Mouse (Mus musculus) left cerebral cortex, adult 2 months (tissue): ENCODE measurements at regions not wholly inside any gene's neighbourhood (a gene's known extent, or its start where the extent isn't known, plus 50 kb on each side); places are given as distances from the start of the nearest gene placed in this dataset.
"Not testable (repeated sequence)": the region's sequence is repeated elsewhere in the genome, so short reads cannot be mapped to it uniquely, and the experiment has no call there.

ENCODE experiments used
- DNase-seq, 2 experiments: peaks; one replicate each; pipeline ENCODE4 v3.0.0; 2021 to 2022; ENCODE audit warnings: low spot score in 2 of 2, mixed read lengths in 1 of 2; ENCODE audit errors: extremely low spot score in 1 of 2
- H3K27ac ChIP-seq: fragments of 200-600 bp; 2 replicates; pipeline ENCODE4 v1.8.1; 2022
- H3K4me3 ChIP-seq: fragments of 200-600 bp; 2 replicates; pipeline ENCODE4 v1.8.1; 2022
- CTCF ChIP-seq: fragments of 200-600 bp; IDR thresholded peaks from 2 replicates; pipeline ENCODE4 v1.8.1; 2022; ENCODE audit warnings: antibody characterized with exemption, mild to moderate bottlenecking, moderate library complexity
- intact Hi-C: fragments of 180-260 bp; cut with DNase I; formaldehyde crosslinking; loops from one replicate; pipeline ENCODE4 v1.15.1; 2025

DNA sequence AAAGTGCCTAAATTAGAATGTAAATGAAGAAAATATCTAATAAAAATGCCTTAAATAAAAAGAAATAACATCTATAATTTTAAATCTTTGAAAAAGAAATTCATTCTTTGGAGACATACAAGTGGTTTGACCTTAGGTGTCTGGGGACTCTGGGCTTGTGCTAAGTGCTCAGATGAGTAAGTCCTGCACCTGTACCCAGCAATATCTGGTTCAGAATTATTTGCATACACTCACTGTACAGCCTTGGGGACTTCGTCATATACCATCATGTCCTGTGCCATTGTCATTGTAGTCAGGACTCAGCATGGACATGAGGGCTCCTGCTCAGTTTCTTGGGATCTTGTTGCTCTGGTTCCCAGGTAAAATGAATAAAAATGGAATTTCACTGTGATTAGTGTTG, 255.1 kb upstream of the Tacstd2 start:
- no peak for DNase-seq
- H3K27ac ChIP-seq, result no peak overlapping the region
- TF ChIP-seq CTCF, result no peak
- intact Hi-C loops, result no loop called here
- H3K4me3 ChIP-seq, result no peak overlapping the region

DNA sequence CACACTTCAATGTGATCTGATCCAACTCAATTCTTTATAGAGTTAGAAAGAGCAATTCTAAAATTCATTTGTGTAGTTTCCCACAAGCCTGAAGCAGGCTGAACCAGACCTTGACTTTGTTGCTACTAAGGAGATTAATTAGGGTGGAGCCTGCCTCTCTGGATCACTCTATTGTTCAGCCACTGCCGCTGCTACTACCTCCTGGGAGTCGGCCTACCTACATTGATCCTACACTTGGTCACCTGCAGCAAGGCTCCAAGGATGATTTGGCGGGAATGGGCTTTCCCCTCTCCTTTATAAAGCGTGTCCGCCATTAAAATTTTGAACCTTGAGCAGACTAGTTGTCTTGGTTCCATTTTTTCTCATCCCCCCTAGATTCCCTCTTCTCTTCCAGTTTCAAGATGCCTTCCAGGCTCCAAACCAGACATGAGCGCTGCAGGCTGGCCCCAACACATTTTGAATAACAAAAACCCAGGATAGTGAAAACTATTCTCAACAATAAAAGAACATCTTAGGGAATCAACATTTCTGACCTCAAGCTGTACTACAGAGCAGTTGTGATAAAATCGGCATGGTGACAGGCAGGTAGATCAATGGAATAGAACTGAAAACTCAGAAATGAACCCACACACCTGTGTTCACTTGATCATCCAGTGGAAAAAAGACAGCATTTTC, 251.6 kb upstream of the Tacstd2 start:
- TF ChIP-seq CTCF, result no peak
- H3K27ac ChIP-seq, result no peak overlapping the region
- no peak overlapping the region for H3K4me3 ChIP-seq
- DNase-seq, result no peak
- intact Hi-C loops, result no loop called here

DNA sequence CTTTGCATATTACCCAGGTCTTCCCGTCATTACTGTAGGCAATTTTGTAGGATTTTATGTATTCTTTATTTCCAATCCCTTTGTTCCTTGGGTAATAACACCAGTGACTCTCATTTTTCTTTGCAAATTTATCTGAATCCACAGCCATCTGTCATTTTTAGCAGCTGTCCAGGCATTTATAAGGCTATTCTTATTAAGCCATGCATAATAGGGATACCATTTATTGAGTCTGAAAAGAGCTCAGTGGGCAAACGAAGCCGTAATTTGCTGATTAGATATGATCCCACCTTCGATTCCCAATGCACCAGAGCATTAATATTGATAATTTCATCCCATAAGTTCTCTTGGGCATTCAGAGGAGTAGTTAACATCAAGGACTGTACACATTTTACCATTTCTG, 243.3 kb upstream of the Tacstd2 start:
- intact Hi-C loops, result no loop called here
- TF ChIP-seq CTCF, result no peak
- Histone ChIP-seq H3K4me3 (no peak overlapping the region), H3K27ac (no peak overlapping the region)
- DNase-seq, result no peak

DNA sequence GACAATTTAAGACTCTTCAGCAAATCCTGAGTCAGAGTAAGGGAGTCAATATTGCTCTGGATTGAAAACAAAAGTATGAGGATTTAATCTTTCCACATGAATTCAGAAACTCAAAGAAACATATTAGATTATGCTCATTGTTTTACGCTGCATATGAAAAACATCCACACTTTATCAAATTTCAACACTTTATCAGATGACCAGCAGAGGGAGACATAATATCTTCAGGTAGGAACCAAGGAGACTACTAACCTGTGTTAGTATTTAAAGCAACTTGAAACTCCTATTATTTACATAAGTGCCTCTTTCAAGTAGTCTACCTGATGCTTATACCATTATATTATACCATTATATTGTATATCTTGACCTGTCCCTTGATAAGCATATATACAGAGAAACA, 218.5 kb upstream of the Tacstd2 start:
- intact Hi-C loops, H3K4me3 ChIP-seq, H3K27ac ChIP-seq, DNase-seq: not testable (repeated sequence)
- peak; percentile 35 for TF ChIP-seq CTCF

DNA sequence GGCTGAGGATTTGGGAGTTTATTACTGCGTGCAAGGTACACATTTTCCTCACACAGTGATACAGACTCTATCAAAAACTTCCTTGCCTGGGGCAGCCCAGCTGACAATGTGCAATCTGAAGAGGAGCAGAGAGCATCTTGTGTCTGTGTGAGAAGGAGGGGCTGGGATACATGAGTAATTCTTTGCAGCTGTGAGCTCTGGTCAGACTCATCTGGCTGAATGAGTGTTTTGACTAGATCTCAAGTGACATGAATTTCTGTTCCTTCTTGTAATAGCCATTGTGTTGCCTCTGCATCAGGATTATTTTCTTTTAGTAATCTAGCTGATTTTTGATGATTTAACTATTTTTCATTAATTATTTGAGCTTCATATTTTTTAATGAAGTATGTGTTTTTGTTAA, 190.0 kb upstream of the Tacstd2 start:
- Histone ChIP-seq H3K4me3 (no peak overlapping the region), H3K27ac (no peak overlapping the region)
- no peak for TF ChIP-seq CTCF
- no peak for DNase-seq
- intact Hi-C loops, result no loop called here

DNA sequence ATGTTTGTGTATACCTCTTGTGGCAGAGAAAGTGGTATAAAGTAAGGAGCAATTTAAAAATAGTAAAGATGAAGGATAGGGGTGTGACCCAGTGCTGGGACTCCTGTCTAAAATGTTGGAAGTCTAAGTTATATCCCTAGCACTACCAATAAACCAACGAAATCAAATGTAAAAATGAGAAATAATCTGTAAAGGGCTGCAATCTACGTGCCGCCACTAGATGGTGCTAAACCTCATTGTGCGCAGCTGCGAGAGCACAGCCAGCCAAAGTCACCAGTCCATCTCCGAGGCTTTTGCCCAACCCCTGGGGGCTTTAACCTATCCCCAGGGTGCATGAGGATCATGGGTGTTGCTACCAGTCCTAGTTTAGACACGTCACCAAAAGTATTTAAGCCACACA, 163.4 kb upstream of the Tacstd2 start:
- TF ChIP-seq CTCF, result peak; percentile 37
- intact Hi-C loops, DNase-seq: not testable (repeated sequence)

DNA sequence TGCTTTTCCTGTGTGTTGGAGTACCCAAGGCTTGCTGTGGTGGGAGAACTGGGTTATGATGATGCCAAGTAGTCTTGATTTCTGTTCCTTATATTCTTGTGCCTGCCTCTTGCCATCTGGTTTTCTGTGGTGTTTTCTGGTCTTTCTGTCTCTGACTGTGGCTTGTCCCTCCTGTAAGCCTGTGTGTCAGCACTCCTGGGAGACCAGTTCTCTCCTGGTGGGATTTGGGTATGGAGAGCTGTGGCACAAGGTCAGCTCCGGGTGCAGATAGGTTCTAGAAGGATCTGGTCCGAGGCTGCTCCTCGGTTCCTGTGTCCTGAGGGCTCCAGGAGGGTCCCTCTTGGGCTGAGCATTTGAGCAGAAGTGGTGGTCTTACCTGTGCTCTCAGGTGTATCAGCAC, 155.4 kb upstream of the Tacstd2 start:
- H3K27ac ChIP-seq, intact Hi-C loops, DNase-seq, H3K4me3 ChIP-seq: not testable (repeated sequence)

More for the DNA sequence above, 163.4 kb upstream of the Tacstd2 start:
- H3K4me3 ChIP-seq, H3K27ac ChIP-seq: not testable (repeated sequence)

DNA sequence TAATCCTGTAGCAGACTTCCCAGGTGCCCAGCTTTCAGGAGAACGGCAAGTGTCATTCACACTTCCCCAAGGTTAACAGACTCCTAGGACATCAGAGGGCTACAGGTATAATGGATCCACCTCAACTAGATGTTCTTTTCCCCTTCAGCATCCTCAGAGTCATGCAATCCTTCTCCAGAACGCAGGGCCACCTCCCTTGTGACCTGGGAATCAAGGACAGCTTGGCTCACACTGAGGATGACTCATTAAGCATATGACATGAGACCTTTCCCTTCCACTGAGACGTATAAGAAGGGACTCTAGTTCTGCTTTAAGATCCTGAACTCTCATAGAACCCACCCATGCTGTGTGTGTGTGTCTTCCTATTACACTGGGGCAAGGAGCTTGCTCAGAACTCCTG, 147.5 kb upstream of the Tacstd2 start:
- intact Hi-C loops, H3K27ac ChIP-seq, DNase-seq, H3K4me3 ChIP-seq: not testable (repeated sequence)

DNA sequence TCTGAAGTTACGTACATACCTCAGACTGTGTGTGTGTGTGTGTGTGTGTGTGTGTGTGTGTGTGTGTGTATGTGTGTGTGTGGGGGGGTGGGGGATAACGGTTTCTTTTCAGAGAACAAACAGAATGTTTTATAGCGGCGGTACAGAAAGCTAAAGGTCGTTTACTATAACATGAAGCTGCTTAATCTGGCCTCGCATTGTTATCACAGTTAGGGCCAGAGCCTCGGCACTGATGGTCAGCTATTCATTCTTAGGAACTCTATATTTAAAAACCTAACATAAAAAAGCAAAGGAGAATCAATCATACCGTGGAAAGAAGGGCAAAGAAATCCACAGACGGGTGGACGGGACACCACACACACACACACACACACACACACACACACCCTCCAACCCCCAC, 146.0 kb upstream of the Tacstd2 start:
- DNase-seq, H3K27ac ChIP-seq, H3K4me3 ChIP-seq, intact Hi-C loops: not testable (repeated sequence)

DNA sequence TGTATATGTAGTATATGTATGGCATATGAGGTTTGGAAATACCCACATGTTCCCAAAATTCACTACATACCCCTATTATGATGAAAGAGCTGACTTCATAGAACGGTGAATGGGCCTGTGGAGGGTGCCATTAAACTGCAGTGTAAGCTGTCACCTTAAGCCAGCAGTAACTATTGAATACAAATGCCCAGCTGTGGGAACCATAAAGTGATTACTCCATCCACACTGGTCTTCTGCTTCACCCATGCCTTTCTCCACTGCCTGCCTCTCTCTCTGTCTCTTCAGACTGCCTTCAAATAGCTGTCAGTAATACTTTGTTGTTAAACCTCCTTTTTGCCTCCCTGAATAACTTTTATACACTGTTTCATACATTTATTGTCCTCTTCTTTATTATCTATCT, 143.5 kb upstream of the Tacstd2 start:
- intact Hi-C loops, H3K4me3 ChIP-seq, H3K27ac ChIP-seq, DNase-seq: not testable (repeated sequence)

DNA sequence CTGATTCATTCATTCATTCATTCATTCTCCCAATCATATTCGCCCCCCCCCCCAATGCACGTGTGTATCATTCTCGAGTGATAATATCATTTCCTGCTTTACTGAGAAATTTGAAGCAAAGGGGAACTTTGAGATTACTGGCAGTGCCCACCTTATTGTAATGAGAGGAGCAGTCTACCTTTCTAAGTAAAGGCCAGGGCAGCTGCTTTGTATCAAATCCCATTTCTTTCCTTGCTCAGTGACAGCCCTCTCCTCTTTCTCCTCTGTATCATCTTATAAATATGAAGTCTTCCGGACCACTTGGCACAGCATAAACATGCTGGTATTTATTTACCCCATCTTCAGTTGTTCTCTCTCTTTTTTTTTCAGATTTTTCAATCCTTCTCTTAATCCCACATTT, 139.1 kb upstream of the Tacstd2 start:
- H3K27ac ChIP-seq, intact Hi-C loops, DNase-seq, H3K4me3 ChIP-seq: not testable (repeated sequence)

DNA sequence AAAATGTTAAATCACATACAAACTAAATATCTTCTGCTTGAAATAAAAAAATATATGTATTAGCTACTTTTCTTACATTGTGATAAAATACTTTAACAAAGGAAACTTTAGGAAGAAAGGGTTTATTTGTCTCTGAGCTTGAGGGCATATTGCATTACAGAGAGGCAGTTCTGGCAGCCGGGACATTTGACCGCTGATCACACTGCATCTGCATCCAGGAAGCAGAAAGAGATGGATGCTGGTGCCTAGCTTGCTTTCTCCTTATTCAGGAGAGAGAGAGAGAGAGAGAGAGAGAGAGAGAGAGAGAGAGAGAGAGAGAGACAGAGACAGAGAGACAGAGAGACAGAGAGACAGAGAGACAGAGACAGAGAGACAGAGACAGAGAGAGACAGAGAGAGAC, 137.7 kb upstream of the Tacstd2 start:
- H3K4me3 ChIP-seq, intact Hi-C loops, DNase-seq, H3K27ac ChIP-seq: not testable (repeated sequence)

DNA sequence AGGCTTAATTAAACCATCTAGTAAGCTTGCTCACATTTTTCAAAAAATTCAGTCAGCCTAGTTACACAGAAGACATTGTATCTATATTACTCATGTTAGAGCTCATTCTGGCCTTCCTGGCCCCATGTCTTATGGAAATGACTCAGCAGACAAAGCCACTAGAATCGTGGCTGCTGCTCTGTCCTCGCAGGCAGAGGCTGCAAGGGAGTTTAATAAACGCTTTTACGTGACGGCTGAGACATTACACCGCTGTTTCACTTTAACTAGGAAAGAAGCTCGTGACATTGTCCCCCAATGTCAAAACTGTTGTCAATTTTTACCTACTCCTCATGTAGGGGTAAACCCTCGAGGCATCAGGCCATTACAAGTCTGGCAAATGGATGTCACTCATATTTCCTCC, 132.5 kb upstream of the Tacstd2 start:
- intact Hi-C loops, H3K4me3 ChIP-seq, DNase-seq, H3K27ac ChIP-seq: not testable (repeated sequence)
